Mouse (Mus musculus) right cerebral cortex, postnatal 10 days (tissue): ENCODE results near the gene Epop.
A peak's percentile ranks its signal among the peaks of the same experiment; 100 is the strongest.

ENCODE experiments used
- DNase-seq, 2 experiments: peaks; one replicate each; pipeline ENCODE4 v3.0.0; 2021; ENCODE audit warnings: low spot score in 2 of 2

Gene Epop

DNA sequence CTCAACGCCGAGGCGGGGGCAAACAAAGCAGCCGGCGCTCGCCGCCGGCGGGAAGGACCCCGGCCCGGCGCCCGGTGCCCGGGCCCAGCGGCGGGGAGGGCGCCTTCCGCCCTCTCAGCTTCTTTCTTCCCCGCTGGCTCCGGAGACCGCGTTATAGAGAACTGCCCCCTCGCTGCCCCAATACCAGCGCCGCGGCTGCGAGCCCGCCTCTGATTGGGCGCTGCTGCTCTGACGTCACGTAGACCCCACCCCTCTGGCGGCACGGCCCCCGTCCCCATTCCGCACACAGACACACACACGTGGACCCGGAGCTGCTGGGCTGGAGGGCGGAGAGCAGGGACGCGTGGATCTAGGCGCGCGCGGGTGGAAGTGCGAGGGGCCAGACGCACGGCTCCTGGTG lies at the start of gene Epop:
Gene Epop (minus strand): TSS at position 127 of the 400 bp plus-strand sequence.
- DNase-seq: peak; percentile 95

DNA sequence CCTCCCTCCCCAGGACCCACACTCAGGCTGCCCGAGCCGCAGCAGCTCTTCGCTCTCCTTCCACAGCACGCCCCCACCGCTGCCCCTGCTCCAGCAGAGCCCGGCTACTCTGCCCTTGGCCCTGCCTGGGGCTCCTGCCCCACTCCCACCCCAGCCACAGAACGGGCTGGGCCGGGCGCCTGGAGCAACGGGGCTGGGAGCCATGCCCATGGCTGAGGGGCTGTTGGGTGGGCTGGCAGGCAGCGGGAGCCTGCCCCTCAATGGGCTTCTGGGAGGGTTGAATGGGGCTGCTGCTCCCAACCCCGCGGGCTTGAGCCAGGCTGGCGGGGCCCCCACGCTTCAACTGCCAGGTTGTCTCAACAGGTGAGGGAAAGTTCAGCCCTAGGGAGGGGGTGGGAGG lies 48.8 kb upstream of the Epop start:
- no peak for DNase-seq

DNA sequence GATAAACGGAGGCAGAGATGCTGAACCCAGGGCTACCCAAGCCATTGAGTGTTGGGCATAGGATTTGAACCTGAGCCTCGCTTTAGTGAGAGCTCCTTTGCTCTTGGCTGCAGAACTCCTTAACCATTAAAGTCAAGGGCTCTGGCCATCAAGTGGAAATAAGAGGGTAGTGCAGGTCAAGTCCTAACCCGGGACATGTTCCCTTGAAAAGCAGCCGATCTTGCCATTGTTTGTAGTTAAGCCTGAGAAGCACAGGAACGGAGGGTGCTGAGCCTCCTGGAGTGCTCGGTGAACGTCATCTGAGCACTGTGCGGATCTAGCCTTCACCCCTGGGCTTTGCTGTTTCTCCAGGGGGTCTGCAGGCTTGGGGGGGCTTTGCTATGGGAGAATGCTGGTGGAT lies 48.3 kb upstream of the Epop start:
- no peak for DNase-seq

DNA sequence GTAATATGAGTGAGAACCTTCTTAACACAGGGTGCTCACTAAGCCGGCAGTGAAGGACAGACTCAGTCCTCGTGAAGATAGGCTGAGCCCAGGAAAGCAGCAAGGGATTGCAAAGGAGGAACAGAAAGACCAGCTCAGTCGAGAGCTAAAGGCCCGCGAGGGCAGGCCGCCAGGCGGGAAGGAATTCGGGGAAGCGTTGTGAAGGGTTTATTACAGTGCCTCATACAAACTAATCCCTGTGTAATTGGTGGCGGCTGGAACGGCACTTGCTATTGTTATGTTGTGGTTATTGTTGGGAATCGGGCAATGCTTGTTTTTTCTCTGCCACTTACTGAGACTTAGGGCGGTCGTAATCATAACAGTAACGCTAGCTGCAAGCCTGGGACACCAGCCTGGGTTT lies 47.9 kb upstream of the Epop start:
- DNase-seq: no peak

DNA sequence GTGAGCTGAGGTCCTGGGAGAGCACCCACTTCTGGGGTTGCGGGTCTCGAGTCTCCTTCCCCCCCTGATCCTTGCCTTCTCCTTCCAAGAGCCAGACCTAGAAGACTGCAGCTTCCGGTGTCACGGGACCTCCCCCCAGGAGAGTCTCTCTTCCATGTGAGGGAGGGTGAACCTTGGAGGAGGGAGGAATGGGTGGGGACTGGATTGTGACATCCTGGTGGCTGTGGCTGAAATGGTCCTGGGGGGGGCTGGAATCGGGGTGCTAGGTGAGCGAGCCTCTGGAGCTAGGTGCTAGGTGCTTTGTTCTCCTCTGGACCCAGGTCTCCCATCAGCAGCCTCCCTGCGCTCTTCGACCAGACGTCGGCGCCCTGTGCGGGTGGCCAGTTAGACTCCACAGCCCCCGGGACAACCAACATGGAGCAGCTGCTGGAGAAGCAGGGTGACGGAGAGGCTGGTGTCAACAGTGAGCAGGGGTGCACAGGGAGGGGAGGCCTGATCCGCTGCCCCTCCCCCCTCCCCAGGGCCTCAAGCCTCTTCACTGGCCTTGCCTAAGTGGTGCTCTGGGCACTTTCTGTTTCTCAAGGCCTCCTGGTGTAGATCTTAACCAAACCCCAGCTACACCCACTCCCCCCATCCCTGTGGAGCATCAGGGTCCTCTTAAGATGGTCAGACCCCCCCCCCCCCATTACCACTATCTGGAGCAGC lies 46.7 kb upstream of the Epop start:
- DNase-seq: no peak

DNA sequence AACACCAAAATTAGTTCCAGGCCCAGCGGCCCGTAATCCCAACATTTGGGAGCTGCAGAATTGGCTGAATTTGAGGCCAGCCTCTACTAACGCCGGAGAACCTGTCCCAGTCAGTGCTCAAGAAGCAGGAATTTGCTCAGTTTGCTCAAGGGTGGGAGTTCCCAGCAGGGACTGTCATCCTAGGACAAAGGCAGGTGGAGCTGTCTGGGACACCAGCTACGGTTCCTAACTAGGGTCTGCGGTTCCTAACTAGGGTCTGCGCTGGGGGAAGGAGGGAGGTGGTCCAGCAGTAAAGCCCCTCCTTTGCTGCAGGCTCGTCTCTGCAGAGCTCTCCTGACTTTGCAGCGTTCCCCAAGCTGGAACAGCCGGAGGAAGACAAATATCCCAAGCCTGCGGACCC lies 43.6 kb upstream of the Epop start:
- DNase-seq: no peak

DNA sequence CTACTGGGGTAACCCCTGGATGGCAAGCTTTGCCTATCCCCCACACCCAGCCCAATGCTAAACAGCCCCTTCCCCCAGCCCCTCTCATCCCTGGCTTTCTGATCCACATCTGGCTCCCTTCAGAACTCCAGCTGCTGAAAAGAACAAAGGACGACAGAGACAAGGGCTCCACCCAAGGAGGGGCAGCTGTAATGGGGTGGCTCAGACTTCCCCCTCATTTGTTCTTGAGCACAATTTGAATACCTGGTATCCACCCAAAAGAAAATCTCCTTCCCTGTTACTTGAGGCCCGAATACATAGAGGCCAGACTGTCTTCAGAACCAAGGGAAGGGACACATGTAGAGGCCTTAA lies 41.6 kb upstream of the Epop start:
- no peak for DNase-seq

DNA sequence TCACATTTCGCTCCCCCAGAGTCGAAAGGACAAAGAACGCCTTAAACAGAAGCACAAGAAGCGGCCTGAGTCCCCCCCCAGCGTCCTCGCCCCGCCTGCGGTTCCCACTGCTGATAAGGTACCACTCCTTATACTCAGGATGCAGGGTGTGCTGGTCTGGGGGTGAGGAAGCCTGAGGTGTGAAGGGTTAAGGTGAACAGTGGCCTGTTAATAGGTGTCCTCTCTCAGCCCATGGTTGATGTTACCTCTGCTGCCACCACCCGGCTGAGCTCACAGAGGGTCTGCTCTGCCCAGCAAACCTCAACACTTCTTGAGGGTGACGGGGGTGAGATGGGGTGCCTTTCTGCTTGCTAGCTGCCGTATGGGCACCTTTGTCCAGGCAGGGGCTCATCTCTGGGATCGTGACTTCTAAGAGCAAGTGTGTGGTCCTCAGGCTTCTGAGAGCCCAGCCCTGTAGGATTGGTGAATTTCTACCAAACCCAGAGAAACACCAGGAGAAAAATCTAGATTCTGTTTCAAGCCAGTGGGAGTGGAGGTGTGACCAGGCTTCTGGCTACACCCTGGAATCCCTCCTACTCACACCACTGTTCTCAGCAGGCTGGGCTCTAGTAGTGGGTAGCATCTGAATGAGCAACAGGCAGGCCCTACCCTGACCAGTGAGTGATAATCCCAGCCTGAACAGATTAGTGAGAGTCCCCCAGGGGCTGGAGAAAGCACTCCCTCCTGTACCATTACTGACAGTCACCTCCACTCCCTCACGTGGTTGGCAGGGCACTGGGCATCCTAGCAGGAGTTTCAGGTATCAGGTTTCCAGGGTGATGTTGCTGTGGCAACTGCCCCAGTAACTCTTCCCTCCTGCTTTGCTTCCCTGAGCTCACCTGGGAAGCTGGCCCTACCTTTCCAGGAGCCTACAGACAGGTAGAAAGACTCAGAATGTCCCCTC lies 41.0 kb upstream of the Epop start:
- no peak for DNase-seq

DNA sequence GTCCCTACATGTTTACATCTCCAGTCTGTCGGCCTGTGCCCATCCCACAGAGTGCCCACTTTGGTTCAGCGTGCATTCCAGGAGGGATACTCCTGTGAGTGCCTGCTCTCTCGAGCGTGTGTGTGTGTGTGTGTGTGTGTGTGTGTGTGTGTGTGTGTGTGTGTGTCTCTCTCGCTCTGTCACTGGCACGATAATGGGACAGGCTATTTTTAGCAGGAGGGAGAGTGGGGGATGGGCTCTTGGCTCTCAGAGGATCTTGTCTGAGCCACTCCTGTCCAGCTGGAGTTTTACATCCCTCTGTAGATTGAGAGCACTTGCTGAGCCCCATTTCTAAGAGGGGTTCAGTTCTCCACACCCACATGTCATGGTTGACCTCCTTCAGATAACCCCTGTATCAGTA lies 40.3 kb upstream of the Epop start:
- peak in 1 of 2 experiments; percentile 67 for DNase-seq

DNA sequence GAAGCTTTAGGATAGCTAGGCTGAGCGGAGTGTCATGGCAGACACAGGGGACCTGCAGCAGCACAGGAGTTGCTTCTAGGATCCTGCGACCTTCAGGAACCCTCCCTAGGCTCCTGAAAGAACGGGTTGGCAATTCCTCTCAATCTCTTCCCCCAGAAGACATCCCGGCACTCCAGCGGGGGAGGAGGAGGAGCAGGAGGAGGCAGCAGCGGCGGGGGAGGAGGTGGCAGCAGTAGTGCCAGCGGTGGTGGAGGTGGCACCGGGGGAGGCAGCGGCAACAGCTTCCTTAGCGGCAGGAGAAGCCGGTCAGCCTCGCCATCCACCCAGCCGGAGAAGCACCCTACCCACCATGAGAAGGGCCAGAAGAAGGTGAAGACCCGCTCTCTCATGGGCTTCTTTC lies 39.8 kb upstream of the Epop start:
- DNase-seq: no peak

DNA sequence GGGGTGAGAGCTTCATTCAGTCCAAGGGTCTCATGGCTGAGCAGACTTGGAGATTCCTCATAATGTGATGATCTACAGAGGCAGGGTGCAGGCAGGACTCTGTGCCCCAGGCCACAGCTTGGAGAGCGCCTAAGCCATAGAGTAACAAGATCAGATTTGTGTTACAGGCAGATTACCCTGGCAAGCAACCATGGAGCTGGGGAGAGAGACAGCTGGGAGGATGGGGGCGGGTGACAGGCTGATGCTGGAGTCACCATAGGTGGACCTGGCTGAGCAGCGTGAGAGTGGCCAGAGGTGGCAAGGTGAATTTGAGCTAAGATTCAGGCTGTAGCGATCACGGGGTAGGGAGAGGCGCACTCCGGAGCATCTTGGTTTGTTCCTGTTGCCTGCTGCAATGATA lies 38.7 kb upstream of the Epop start:
- DNase-seq: peak in 1 of 2 experiments; percentile 31

DNA sequence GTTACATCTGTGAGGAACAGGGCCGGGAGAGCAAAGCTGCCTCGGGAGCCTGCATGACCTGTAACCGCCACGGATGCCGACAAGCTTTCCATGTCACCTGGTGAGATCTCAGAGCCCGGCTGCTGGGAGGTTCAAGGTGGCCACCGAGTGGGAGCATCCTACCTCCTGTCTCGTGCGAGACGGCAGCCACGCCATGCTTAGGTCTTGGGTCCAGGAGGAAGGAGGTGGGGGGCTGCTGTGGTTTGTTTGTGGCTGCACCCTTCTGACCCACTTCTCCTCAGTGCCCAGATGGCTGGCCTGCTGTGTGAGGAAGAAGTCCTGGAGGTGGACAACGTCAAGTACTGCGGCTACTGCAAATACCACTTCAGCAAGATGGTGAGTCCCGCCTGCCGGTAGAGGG lies 37.3 kb upstream of the Epop start:
- peak in 1 of 2 experiments; percentile 32 for DNase-seq

DNA sequence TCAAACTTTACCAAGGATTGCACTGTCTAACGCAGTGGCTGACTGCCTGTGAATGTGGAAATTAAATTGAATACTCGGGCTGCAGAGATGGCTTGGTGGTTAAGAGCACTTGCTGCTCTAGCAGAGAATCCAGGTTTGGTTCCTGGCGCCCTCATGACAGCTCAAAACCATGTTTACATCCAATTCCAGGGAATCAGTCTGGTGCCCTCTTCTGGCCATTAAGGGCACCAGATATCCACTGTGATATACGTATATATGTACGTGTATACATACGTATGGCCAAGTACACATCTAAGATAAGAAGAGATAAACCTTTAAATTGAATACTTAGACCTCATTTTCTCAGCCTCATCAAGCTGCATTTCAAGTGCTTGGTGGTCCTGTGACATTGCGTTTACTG lies 36.7 kb upstream of the Epop start:
- DNase-seq: no peak

DNA sequence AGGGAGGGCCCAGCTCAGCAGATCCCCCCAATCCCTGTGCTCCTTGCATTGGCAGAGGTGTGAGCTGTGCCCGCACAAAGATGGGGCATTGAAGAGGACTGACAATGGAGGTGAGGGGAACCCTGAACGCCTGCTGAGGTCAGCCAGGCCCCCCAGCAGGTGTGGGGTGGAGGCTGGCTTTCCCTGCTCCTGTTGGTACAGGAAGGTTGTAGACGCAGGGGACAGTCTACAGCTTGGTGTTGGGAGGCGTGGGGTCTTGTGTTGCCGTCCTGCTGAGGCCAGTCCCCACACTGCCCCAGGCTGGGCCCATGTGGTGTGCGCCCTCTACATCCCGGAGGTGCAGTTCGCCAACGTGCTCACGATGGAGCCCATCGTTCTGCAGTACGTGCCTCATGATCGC lies 35.9 kb upstream of the Epop start:
- DNase-seq: no peak

DNA sequence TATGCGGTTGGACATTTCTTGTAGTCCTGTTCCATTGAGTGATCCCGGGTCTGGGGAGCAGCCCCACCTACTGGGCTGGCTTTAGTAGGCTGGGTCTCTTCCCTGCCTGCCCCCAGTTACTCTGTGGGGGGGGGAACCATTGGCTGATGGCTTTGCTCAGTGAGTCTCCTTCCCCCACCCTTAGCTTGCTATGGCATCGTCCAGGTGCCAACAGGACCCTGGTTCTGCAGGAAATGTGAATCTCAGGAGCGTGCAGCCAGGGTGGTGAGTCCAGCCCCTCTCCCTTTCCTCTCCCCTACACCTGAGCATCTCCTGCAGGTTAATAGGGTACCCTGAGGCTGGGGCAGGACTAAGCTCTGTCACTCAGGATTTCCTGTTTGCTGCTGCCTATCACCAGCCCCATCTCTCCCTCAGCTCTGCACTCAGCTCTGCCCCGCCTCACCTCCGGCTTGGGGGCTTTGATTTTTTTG lies 35.3 kb upstream of the Epop start:
- no peak for DNase-seq

DNA sequence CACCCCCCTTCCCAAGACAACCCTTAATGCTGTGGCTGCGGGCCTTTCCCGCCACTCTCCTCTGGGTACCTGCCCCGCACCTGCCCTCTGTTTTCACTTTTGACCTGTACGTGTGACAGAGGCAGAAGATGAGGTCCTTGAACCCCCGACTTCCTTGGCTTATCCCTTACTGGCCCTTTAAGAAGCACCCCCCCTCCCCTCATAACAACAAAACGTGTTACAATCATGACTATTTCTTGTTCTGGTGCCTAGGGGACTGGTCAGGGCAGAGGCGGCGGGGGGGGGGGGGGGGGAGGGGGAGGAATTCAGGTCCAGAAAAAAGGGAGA lies 34.8 kb upstream of the Epop start:
- DNase-seq: no peak

DNA sequence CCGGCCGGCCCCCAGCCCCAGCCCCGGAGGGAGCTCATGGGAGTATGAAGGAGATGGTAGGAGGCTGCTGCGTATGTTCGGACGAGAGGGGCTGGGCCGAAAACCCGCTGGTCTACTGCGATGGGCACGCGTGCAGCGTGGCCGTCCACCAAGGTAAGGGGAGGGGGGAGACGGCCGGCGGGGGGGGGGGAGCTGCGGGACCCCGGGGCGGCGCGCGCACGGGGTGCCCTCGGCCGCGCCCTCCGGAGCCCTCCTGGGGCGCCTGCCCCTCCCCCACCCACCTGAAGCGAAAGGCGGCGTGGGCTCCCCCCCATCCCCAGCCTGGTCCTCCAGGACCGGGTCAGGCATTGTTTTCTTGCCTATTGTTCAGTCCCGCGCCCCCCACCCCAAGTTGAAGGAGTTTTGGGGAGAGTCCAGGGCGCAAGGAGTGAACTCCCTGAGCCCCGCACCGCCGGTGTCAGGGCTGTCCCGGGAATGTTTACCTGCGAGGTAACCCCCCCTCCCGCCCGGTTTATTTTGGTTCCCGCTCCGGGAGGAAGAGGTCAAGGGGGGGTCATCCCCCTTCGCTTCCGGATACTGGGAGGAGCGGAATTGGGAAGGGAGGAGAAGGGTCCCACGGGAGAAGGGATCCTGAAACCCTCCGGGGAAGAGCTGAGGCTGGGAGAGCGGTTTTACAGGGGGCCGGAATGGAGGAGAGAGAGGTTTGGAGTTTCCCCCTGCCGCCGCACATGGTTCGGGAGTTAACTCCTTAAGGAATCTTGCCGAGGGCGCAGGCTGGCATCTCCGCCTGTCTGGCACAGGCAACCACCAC lies 34.2 kb upstream of the Epop start:
- no peak for DNase-seq

DNA sequence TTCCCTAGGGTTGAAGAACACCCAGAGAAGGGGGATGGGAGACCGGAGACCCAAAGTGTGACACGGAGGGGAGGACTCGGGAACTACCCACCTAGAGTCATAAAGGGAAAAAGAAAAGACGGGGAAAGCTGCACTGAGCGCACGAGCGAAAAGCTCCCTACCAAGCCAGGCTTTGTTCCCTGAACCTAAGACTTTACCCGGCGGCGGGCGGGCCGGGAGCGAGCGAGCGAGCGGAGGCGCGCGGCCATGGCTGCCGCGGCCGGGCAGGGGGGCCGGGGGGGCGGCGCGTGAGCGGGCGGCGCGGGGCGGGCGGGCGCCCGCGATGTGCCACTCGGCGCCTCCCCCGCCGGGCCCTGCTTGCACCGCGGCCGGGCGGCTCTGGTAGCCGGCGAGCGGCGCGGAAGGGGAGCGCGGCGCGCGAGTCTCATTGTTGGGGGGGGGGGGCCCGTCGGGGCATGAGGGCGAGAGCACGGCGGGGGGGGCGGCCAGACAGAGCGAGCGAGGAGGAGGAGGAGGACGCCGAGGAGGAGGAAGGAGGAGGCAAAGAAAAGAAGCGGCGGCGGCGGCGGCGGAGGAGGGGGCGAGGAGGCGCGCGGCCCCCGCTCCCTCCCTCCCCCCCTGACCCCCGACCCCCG lies 33.5 kb upstream of the Epop start, which contains the start of gene Mllt6:
Gene Mllt6 (plus strand): TSS at position 522 of the 635 bp plus-strand sequence.
- DNase-seq: peak; percentile 80 to 86

DNA sequence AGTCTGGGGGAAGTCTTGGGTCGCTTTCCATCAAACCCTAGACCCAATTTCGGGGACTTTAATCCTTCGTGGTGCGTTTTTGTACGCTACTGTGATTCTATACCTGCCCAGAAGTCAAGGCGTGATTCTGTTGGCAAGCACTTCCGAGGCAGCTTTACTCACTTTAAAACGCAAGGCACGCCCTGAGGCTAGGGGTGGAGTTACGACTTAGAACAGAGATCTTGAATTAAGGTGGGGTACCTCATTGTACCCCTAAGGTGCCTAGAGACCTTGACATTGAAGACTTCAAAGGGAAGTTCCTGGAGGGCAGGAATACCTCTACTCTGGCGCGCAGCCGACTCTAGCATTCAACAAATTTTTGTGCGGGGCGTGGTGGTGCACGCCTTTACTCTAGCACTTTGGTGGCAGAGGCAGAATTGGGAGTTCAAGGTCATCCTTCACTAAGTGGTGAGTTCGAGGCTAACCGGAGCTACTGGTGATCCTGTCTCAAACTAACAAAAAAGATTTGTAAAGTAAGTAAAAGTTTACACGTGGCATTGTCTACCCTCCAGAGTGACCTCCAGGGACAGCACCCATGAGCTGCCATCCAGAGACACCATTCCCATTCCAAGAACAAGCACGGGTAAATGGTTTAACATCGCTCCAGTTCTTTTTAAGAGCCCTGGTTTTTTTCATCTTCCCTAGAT lies 32.8 kb upstream of the Epop start:
- DNase-seq: no peak

DNA sequence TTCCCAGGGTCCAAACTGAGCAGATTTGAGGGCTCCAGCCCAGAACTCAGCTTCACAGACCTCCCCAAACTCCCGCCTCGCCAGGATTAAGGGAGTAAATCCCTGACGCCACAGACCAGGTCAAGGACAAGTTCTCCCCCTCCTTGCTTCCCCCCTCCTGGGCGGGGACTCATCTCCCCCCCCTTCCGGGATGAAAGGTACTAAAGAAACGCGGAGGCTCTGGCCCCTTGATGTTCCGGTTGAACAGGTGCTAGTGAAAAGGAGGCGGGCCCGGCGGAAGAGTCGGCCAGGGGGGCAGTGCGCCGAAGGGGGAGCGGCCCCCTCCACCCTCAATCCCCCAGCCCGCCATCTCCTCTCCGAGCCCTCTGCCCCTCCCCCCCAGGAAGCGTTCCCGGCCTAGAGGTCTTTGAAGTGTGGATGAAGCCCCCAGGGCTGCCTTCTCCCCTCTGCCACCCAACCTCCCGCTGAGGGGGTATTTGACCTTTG lies 32.2 kb upstream of the Epop start:
- no peak for DNase-seq
